Mouse (Mus musculus): Measurements from ENCODE around the gene Slc12a3.

DNA sequence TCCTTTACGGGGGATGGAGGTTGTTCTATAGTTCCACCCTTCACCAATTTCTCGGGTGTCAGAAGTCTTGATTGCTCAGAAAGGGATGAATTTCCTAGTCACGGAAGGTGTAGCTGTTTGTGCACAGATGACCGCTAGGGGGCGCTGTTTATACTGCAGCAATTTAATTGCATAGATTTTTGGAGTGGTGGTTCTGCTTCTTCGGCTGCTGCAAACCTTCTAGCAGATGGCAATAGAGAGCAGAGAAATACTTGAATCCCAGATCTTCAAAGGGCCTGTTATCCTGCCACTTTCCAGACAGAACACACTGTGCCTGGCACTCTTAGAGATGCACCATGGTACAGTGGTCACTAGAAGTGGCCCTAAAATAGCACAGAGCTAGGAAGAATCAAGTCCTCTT lies 14.3 kb downstream of the Slc12a3 start:
- TF ChIP-seq JUND (IDR thresholded peaks at IDR 0.05; ENCODE audit: low read depth, low read length) (no peak), POLR2AphosphoS5 (IDR thresholded peaks at IDR 0.05; ENCODE audit: borderline replicate concordance, low read depth, low read length) (no peak), POLR2A (IDR thresholded peaks at IDR 0.05; ENCODE audit: control insufficient read depth in 1 of 2, insufficient read depth in 1 of 2, low read depth in 1 of 2, low read length in 2 of 2, poor library complexity in 1 of 2) (no peak), NRF1 (IDR thresholded peaks at IDR 0.05; ENCODE audit: insufficient read depth, low read depth, low read length, poor library complexity, severe bottlenecking) (no peak), E2F4 (IDR thresholded peaks at IDR 0.05; ENCODE audit: borderline replicate concordance, low read depth, low read length) (no peak), TCF12 (IDR thresholded peaks at IDR 0.05; ENCODE audit: low read depth, low read length) (no peak), USF1 (IDR thresholded peaks at IDR 0.05; ENCODE audit: low read depth, low read length) (no peak), EP300 (IDR thresholded peaks at IDR 0.05; ENCODE audit: low read depth in 1 of 2, low read length in 2 of 2) (no peak), GATA1 (IDR thresholded peaks at IDR 0.05; ENCODE audit: low read depth, low read length) (no peak), MYC (IDR thresholded peaks at IDR 0.05; ENCODE audit: low read depth, low read length) (no peak)
